Mouse (Mus musculus) liver, adult 2 months (tissue): ENCODE results near the gene Tmem239.

Experiments used
- CTCF ChIP-seq: fragments of 200-500 bp; IDR thresholded peaks from 2 replicates; pipeline ENCODE4 v1.5.1; 2011; ENCODE audit warnings: low read depth, low read length, control low read depth
- POLR2A ChIP-seq: fragments of 200-500 bp; IDR thresholded peaks from 2 replicates; pipeline ENCODE4 v1.6.1; 2011; ENCODE audit warnings: low read length, control low read depth; ENCODE audit not compliant: insufficient read depth; ENCODE audit errors: extremely low read depth

DNA sequence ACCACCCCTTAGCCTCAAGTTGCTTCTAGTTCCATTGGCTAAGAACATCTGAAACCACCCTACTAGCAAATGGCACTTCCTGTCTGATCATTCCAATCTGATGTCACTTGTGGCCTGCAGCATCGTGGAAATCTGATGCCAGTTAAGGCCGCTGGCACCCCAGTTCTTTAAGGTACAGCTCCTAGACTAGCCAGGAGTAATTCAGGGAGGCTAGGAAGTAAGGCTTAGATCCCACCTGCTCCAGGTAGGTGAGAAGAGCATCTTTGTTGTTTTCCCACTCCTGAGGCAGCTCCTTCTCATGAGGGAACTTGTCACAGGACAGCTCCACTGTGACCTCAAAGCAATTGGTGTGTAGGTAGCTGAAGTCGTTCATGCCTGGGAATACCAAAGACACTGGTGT, 13.4 kb upstream of the Tmem239 start:
- no peak for TF ChIP-seq CTCF
- TF ChIP-seq POLR2A, result no peak
